Mouse (Mus musculus): ENCODE data around the gene Cavin2. TPM values are rescaled to one million over a fixed set of nuclear protein-coding genes. Genes with fewer than 3 reads are reported as not detected.

Cavin2 gene
- total RNA-seq (2015; ENCODE audit: low replicate concordance) (0.36 and 0.84 TPM in 2 replicates), total RNA-seq (2017; ENCODE audit: low replicate concordance) (0.61 and 1.2 TPM in 2 replicates)

DNA sequence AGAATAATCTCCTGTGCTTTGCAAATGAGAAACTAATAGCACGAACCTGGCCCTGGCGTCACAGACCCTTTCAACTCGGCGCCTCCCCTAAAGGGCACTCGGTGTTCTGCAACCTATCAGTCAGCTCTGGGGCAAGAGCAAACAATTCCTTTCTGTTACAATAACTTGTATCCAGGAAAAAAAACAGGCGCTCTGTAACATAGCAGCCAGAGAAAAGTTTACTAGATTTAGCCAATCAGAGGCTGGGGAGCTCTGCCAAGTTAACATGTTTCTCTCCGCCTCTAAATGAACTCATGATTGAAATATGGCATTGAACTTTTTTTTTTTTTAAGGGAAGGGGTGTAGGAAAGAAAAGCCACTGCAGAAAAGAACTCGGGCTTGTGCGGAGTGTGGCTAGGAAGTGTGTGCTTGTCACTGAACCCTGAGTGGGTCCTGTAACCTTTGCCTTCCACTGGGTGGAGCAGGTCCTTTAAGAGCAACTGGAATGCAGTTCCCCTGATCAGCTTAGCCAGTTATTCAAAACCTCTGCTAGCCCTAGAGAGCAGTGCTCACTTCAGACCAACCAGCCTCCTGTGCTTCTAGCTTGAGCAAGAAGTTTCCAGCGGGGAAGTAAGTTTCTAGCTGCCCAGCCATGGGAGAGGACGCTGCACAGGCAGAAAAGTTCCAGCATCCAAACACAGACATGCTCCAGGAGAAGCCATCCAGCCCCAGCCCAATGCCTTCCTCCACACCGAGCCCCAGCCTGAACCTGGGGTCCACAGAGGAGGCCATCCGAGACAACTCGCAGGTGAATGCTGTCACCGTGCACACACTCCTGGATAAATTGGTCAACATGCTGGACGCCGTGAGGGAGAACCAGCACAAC is at the start of gene Cavin2:
TSS of gene Cavin2 (plus strand) at position 372 of the 865 bp plus-strand sequence.
- ATAC-seq (replicated peaks; ENCODE audit: low FRiP score, poor library complexity, severe bottlenecking): no peak

DNA sequence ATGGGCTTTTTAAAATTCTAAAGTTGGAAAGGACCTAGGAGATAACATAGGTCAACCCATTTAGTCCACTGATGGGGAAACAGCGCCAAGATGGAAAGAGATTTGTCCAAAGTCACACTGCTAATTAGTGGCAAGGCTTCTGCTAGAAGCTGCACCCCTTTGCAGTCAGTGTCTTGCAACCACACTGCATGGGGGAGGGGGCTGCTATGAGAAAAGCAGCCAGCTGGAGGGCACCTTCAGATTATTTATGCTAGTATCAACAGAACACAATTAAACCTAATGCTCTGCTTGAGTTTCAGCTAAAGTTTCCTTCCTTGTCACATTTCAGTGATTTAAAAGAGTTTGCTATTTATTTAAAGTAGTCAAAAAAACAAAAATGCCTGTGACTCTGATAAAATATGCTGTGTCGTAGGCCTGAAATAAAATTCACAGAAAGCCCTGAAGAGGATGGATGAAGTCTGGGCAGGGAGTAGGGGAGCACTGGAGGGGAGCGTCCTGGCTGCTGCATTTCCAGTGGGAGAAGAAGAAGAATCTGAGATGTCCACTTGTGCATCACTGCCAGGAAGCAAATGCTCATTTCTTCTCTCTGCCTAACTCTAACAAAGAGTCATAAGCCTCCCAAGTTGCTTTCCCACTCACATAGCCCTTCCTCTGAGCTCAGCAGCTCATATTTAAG is 47.5 kb upstream of the Cavin2 start:
- ATAC-seq (replicated peaks; ENCODE audit: low FRiP score, poor library complexity, severe bottlenecking): no peak

DNA sequence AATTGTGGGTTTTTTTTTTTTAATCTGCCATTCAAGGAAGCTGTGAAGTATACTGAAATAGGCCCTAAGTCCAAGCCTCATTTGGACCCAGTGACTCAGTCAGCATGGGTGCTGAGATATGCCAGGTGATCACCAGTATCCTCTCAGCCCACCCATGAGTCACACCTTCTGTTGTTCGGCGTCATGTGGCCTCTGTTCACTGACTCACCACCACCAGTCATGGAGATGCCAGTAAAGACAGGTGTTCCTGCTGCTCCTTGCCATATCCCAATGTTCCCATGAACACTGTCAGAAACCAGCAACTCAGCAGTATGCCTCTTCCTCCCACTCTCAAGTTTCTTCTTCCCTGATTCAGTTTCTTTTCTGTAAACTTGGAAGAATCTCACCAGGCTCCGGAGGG is 45.6 kb upstream of the Cavin2 start:
- no peak for ATAC-seq (replicated peaks; ENCODE audit: low FRiP score, poor library complexity, severe bottlenecking)

- ATAC-seq (replicated peaks; ENCODE audit: low FRiP score, poor library complexity, severe bottlenecking): no peak
These were observed 45.1 kb upstream of the Cavin2 start for GRCm38 (mm10) chr1:51243869-51244268.

DNA sequence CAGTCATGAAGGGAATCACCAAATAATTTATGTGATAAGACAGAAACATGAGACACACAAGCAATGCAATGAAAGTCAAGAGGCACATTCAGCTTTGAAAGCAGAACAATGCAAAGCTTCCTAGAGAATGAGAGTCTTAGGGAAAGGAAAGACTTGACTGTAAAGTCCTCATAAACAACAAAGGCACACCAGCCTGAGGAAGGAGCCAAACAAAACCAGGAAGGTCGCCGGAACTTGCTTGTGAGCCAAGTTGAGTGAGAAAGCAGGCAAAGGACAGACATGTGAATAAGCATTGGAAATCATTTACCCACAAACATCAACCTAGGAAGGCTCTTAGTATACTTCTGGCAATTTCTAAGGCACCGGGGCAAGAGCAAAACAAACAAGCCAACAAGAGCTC is 43.5 kb upstream of the Cavin2 start:
- no peak for ATAC-seq (replicated peaks; ENCODE audit: low FRiP score, poor library complexity, severe bottlenecking)

DNA sequence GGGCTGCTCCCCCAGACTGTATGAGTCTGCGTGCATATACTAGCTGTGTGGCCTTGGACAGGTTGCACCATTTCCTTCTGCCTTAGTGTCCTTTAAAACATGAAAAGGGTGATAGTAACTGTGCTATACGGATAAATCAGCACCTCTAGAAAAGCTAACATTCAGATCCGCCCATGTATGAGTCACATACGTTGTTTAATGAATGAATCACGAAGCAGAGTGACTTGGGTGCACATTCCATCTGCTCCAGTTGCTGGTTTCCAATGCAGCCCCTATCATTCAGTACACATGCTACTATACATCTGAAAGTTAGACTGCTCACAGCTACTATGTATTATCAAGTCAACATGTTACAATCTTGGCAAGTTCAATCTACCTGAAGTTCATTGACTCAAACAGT is 38.6 kb upstream of the Cavin2 start:
- ATAC-seq (replicated peaks; ENCODE audit: low FRiP score, poor library complexity, severe bottlenecking): no peak

DNA sequence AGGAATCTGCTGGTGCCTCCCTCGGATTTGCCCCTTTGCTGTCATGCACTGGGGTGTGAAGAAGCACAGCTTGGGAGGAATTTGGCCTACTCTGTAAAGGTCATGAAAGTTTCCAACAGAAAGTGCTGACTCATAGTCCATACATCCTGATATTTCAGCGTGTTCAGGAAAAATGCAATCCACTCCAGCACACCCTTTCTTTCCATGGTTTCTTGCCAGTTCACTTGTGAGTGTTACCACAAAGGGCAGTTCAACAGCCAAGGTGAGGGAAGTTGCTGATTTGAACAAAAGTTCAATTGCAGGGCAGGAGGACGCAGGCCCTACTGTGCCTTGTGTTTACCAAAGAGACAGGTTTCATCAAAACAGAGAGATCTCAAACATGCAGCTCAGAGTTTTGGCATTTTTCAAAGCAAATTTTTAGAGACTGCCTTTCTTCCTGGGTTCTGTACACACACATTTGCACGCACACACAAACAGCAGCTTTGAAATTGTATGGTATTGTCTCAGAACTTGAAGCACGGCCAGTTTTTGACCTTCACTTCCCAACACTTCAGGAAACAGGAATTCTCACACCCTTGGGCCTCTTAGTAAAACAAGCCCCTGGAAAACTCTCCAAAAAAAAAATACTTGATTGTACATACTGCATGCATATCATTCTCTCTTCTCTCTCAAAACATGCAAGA is 23.7 kb upstream of the Cavin2 start:
- no peak for ATAC-seq (replicated peaks; ENCODE audit: low FRiP score, poor library complexity, severe bottlenecking)

DNA sequence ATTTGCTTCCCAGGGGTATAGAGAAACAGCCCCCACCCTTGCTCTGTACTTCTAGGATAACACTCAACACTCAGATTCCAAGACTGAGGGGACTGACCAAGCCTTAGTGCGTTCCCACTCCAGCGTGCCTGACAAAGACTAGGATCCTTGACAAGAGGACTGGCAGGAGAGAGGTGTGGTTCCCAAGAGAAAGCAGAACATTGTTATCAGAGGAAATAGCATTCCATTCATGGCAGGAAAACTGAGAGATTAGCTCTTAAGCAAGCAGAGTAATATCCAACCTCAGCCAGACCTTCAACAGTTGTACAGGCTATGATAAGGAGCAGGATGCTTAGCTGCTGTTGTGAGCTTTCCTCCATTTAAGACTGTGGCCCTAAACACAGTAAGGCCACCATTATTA is 23.0 kb upstream of the Cavin2 start:
- no peak for ATAC-seq (replicated peaks; ENCODE audit: low FRiP score, poor library complexity, severe bottlenecking)

- no peak for ATAC-seq (replicated peaks; ENCODE audit: low FRiP score, poor library complexity, severe bottlenecking)
These were observed 21.8 kb upstream of the Cavin2 start for GRCm38 (mm10) chr1:51267125-51267524.

GRCm38 (mm10) chr1:51268225-51268624 is 20.7 kb upstream of the Cavin2 start:
- ATAC-seq (replicated peaks; ENCODE audit: low FRiP score, poor library complexity, severe bottlenecking): no peak

DNA sequence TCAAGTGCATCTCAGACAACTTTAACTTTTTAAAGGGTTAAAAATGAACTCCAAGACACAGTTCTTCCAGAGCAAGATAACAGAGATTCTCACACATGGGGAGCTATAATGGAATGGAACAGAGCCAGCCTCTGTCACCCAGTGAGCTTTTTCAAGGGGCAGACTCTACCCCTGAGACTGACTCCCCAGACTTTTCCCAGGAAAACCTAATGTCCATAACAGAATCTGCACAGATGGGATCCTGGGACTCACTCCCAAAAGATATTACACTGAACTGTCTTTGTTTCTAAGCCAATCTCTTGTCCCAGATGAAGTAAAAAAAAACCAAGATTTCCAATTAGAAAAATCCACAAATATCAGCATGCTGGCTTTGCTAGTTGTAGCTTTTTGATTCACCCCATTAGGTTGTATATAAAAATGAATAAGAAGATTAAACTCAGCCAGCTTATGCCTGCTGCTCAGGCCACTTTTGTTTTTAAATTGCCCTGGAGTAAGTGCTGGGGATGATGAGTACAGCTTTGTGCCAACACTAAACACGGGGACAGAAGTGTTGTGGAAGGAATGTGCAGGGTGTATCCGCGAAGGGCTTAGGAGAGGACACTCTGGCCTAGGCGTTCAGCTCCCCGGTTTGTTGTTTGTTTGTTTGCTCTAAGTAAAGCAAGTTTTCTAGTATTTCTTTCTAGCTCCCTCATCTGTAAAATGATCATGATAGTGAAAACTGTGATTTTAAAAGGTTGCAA is 18.6 kb upstream of the Cavin2 start:
- no peak for ATAC-seq (replicated peaks; ENCODE audit: low FRiP score, poor library complexity, severe bottlenecking)

- no peak for ATAC-seq (replicated peaks; ENCODE audit: low FRiP score, poor library complexity, severe bottlenecking)
These were observed 17.1 kb upstream of the Cavin2 start for GRCm38 (mm10) chr1:51271845-51272244.

DNA sequence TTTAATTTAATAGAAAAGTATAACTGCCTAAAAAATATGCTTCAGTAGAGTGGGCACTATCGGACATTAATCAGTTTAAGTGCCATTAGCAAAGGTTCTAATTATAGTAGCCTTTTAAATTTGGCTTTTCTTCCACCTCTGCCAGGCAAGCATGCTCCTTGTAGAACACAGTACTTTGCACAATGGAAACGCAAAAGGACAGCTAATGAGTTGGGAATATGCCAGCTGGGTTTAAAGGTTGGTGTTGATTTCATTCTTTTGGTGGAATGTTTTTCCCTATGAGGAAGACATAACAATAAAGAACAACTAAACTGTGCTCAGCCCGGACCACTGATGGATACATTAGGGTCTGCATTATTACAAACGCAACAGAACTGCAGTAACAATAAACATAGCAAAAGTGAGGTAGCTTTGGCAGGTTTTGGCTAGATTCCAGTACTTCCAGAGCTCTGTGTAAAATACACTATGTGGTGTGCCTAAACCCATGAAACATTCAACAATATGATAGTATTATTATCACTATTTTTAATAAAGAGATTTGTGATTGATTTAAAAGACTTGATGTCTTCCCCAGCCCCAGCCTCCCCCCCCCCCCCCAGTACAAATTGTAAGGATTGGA is 16.2 kb upstream of the Cavin2 start:
- ATAC-seq (replicated peaks; ENCODE audit: low FRiP score, poor library complexity, severe bottlenecking): no peak

GRCm38 (mm10) chr1:51277879-51278567 is 10.9 kb upstream of the Cavin2 start:
- ATAC-seq (replicated peaks; ENCODE audit: low FRiP score, poor library complexity, severe bottlenecking): no peak

- no peak for ATAC-seq (replicated peaks; ENCODE audit: low FRiP score, poor library complexity, severe bottlenecking)
These were observed 725 bp upstream of the Cavin2 start for GRCm38 (mm10) chr1:51288201-51288600.

GRCm38 (mm10) chr1:51289620-51290445 is 907 bp downstream of the Cavin2 start:
- no peak for ATAC-seq (replicated peaks; ENCODE audit: low FRiP score, poor library complexity, severe bottlenecking)

DNA sequence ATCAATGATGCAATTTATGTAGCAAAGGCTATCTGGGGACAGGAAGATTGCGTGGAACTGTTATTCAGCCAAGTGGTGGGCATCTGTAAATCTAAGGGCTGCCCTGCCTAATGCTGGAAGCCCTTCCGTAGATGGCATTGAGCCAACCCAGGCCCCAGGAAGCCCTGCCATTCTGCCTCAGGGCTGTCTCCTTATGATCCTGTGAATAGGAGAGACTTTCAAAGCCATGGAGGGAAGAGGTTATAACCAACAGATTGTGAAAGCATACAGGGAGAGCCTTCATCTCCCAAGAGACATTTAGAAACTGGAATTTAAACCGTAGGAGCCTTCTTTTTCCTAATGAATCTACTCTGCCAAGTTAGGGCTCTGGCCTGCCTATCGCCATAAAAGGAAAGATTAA is 1.7 kb downstream of the Cavin2 start:
- no peak for ATAC-seq (replicated peaks; ENCODE audit: low FRiP score, poor library complexity, severe bottlenecking)

- ATAC-seq (replicated peaks; ENCODE audit: low FRiP score, poor library complexity, severe bottlenecking): no peak
These were observed 3.4 kb downstream of the Cavin2 start for GRCm38 (mm10) chr1:51292348-51292747.

All from erythroid progenitor cell, adult 5-6 weeks (primary cell).